Mouse (Mus musculus): ENCODE measurements around the gene Bco1. TPM values are rescaled to one million over a fixed set of nuclear protein-coding genes. Genes with fewer than 3 reads are reported as not detected.

The Bco1 gene
- polyA plus RNA-seq, 1 experiment from 2014 or later: 0.14 TPM

DNA sequence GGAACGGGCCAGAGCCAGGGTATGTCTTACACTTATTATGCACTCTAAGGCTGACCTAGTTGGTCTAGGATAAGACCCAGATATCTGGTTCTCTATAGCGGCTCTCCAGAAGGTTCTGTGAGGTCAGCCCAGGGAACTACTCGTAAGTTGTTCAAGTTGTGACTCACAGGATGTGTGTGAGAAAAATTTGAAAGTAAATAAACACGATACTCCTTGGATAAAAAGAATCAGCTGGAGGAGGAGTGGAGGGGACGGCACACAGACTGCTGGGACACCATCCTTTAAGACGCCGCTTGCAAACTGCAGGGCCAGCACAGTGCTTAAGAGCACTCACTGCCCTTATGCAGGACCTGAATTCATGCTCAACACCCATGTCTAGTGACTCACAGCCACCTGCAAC, 81.6 kb downstream of the Bco1 start:
- no peak for ATAC-seq (ENCODE audit: low FRiP score)
- no peak overlapping the region for H3K27ac ChIP-seq (replicated peaks)
- no peak overlapping the region for H3K4me2 ChIP-seq
- H3K4me3 ChIP-seq (replicated peaks): no peak overlapping the region
- H3K4me1 ChIP-seq: peaks cover 9% of the 10 kb centered on the region
- H3K9me3 ChIP-seq (replicated peaks): no peaks in the 10 kb centered on the region
- 0 out of 2 replicates have a peak, but pooled peaks cover 7% of the 10 kb centered on the region for H3K36me3 ChIP-seq
- 93% methylated on average over 7 of the region's 7 CpGs for whole genome bisulfite sequencing
- no peaks in the 10 kb centered on the region for H3K27me3 ChIP-seq (replicated peaks)
- no peak overlapping the region for H3K9ac ChIP-seq (replicated peaks)

DNA sequence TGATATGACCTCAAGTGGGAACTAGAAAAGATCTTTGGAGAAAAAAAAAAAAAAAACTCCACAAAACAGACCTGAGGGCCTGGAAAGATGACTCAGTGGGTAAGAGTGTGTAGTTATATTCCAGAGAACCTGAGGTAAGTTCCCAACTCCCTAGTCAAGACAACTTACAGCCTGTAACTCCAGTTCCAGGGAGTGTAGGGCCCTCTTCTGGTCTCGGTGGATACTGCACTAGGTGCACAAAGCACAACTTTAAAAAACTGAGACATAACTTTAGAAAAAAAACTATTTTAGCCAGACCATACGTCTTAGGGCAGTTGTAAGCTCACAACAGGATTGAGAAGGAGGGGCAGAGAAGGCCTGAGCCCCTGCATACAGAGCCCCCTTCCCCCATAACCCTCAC, 82.4 kb downstream of the Bco1 start:
- 77% methylated on average over 2 of the region's 2 CpGs for WGBS
- Histone ChIP-seq H3K36me3 (0 out of 2 replicates have a peak, but pooled peaks cover 7% of the 10 kb centered on the region), H3K4me3 (replicated peaks) (no peak overlapping the region), H3K9me3 (replicated peaks) (no peaks in the 10 kb centered on the region), H3K9ac (replicated peaks) (no peak overlapping the region), H3K27ac (replicated peaks) (no peak overlapping the region), H3K27me3 (replicated peaks) (no peaks in the 10 kb centered on the region), H3K4me1 (peaks cover 3% of the 10 kb centered on the region; the same call in 1 of the 2 replicates), H3K4me2 (no peak overlapping the region)
- ATAC-seq (ENCODE audit: low FRiP score): no peak

DNA sequence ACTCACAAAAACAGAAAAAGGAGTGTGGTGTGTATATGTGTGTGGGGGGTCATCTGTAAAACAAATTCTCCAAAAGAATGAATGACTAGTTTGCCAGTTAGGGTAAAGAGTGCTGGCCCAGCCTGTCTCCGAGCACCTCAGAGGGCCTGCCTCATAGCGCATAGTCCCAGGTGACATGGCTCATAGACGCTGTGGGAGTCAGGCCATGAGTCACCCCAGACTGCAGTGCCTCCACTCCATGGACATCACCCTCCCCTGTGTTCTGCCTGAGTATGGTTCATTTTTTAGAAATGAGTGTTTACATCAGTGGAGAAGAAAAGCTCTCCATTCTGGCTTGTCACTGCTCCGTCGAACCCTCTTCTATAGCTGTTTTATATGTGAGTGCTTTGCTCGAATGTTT, 83.0 kb downstream of the Bco1 start:
- ATAC-seq (ENCODE audit: low FRiP score): no peak
- WGBS: 90% methylated on average over 6 of the region's 6 CpGs
- 0 out of 2 replicates have a peak, but pooled peaks cover 3% of the 10 kb centered on the region for H3K4me1 ChIP-seq

GRCm38 (mm10) chr8:117182746-117183145, 87.1 kb downstream of the Bco1 start:
- no peaks in the 10 kb centered on the region for H3K4me1 ChIP-seq
- no peak overlapping the region for H3K4me3 ChIP-seq (replicated peaks)
- no peaks in the 10 kb centered on the region for H3K9me3 ChIP-seq (replicated peaks)
- WGBS: 94% methylated on average over 4 of the region's 4 CpGs
- H3K36me3 ChIP-seq: peaks cover 27% of the 10 kb centered on the region
- no peak overlapping the region for H3K4me2 ChIP-seq
- no peak overlapping the region for H3K9ac ChIP-seq (replicated peaks)
- no peaks in the 10 kb centered on the region for H3K27me3 ChIP-seq (replicated peaks)
- no peak for ATAC-seq (ENCODE audit: low FRiP score)
- no peak overlapping the region for H3K27ac ChIP-seq (replicated peaks)

More for the DNA sequence above, 83.0 kb downstream of the Bco1 start:
- H3K27ac ChIP-seq (replicated peaks): no peak overlapping the region
- H3K4me2 ChIP-seq: no peak overlapping the region
- no peak overlapping the region for H3K4me3 ChIP-seq (replicated peaks)
- H3K27me3 ChIP-seq (replicated peaks): no peaks in the 10 kb centered on the region
- no peaks in the 10 kb centered on the region for H3K9me3 ChIP-seq (replicated peaks)
- H3K9ac ChIP-seq (replicated peaks): no peak overlapping the region
- 0 out of 2 replicates have a peak, but pooled peaks cover 7% of the 10 kb centered on the region for H3K36me3 ChIP-seq

Other genes with a start within 250 kb of the Bco1 start
- 39.4 and 40.1 TPM in 2 replicates for gene Cmc2, start 174.4 kb upstream of the Bco1 start, polyA plus RNA-seq (2015; fragmentation: Nextera tagmentation; extraction: Ambion mirVana)
- gene Cenpn, start 174.1 kb upstream of the Bco1 start, polyA plus RNA-seq (2015; fragmentation: Nextera tagmentation; extraction: Ambion mirVana): 7.4 and 13.7 TPM in 2 replicates
- gene Atmin, start 152.5 kb upstream of the Bco1 start, polyA plus RNA-seq (2015; fragmentation: Nextera tagmentation; extraction: Ambion mirVana): 19.4 and 19.6 TPM in 2 replicates
- 5.9 and 7.0 TPM in 2 replicates for gene 1700030J22Rik, start 116.9 kb upstream of the Bco1 start, polyA plus RNA-seq (2015; fragmentation: Nextera tagmentation; extraction: Ambion mirVana)
- gene Gcsh, start 102.3 kb upstream of the Bco1 start, polyA plus RNA-seq (2015; fragmentation: Nextera tagmentation; extraction: Ambion mirVana): 108 and 116 TPM in 2 replicates
- 0.10 and 0.19 TPM in 2 replicates for gene Pkd1l2, start 13.4 kb upstream of the Bco1 start, polyA plus RNA-seq (2015; fragmentation: Nextera tagmentation; extraction: Ambion mirVana)
- 2.2 and 2.3 TPM in 2 replicates for gene Gan, start 62.3 kb downstream of the Bco1 start, polyA plus RNA-seq (2015; fragmentation: Nextera tagmentation; extraction: Ambion mirVana)
- gene Cmip, start 161.2 kb downstream of the Bco1 start, polyA plus RNA-seq (2015; fragmentation: Nextera tagmentation; extraction: Ambion mirVana): 135 and 193 TPM in 2 replicates